Mouse (Mus musculus): Measurements from ENCODE around the gene Tdrd9. TPM values are rescaled to one million over a fixed set of nuclear protein-coding genes. Genes with fewer than 3 reads are reported as not detected.

Gene Tdrd9
- total and polyA plus RNA-seq, 2 experiments from 2014 or later, result 0.39 to 1.5 TPM

- H3K4me3 ChIP-seq (ENCODE audit: low read depth, low read length), result no peak overlapping the region
- 90% methylated on average over 5 of the region's 5 CpGs for WGBS
- no peak overlapping the region for H3K9ac ChIP-seq (replicated peaks; ENCODE audit: low read length, poor library complexity, severe bottlenecking)
- DNase-seq (ENCODE audit: low spot score), result no peak
- no peak for TF ChIP-seq CTCF (IDR thresholded peaks at IDR 0.05)
- no peaks in the 10 kb centered on the region for H3K27me3 ChIP-seq (ENCODE audit: insufficient read depth, low read length)
- H3K4me2 ChIP-seq (ENCODE audit: low read depth, low read length, poor library complexity, severe bottlenecking), result no peak overlapping the region
- ATAC-seq (ENCODE audit: low FRiP score), result no peak
- H3K4me1 ChIP-seq (ENCODE audit: insufficient read depth, low read length), result no peaks in the 10 kb centered on the region
- H3K27ac ChIP-seq (ENCODE audit: low read depth, low read length), result no peak overlapping the region
- no peaks in the 10 kb centered on the region for H3K36me3 ChIP-seq (ENCODE audit: insufficient read depth, low read length)
- no peaks in the 10 kb centered on the region for H3K9me3 ChIP-seq (ENCODE audit: low read length)
These were observed 21.3 kb downstream of the Tdrd9 start for GRCm38 (mm10) chr12:111992626-111993025.

- Histone ChIP-seq H3K27me3 (ENCODE audit: insufficient read depth, low read length) (no peaks in the 10 kb centered on the region), H3K4me3 (ENCODE audit: low read depth, low read length) (no peak overlapping the region), H3K36me3 (ENCODE audit: insufficient read depth, low read length) (no peaks in the 10 kb centered on the region), H3K27ac (ENCODE audit: low read depth, low read length) (no peak overlapping the region), H3K4me2 (ENCODE audit: low read depth, low read length, poor library complexity, severe bottlenecking) (no peak overlapping the region), H3K9ac (replicated peaks; ENCODE audit: low read length, poor library complexity, severe bottlenecking) (no peak overlapping the region), H3K4me1 (ENCODE audit: insufficient read depth, low read length) (no peaks in the 10 kb centered on the region), H3K9me3 (ENCODE audit: low read length) (no peaks in the 10 kb centered on the region)
- DNase-seq (ENCODE audit: low spot score), result no peak
- 92% methylated on average over 2 of the region's 2 CpGs for WGBS
- no peak for ATAC-seq (ENCODE audit: low FRiP score)
- TF ChIP-seq CTCF (IDR thresholded peaks at IDR 0.05), result no peak
These were observed 23.8 kb downstream of the Tdrd9 start for GRCm38 (mm10) chr12:111995161-111995560.

DNA sequence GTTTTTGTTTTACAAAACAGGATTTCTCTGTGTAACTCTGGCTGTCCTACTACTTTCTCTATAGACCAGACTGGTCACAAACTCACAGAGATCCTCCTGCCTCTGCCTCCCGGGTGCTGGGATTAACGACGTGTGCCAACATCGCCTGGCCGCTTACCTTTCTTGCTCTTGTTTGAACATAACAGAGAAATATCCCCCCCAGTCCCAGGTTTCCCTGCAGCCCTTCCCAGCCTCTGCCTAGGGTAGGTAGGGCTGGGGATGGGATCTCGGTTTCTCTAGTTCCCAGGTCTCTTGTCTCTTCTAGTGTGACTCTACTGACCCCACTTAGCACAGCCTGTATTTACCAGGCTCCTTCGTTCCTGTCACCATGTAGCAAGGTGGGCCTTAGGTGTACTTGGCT is 28.4 kb downstream of the Tdrd9 start:
- Histone ChIP-seq H3K9ac (replicated peaks; ENCODE audit: low read length, poor library complexity, severe bottlenecking) (no peak overlapping the region), H3K27ac (ENCODE audit: low read depth, low read length) (no peak overlapping the region), H3K9me3 (ENCODE audit: low read length) (no peaks in the 10 kb centered on the region), H3K4me1 (ENCODE audit: insufficient read depth, low read length) (no peaks in the 10 kb centered on the region), H3K36me3 (ENCODE audit: insufficient read depth, low read length) (no peaks in the 10 kb centered on the region), H3K27me3 (ENCODE audit: insufficient read depth, low read length) (no peaks in the 10 kb centered on the region), H3K4me3 (ENCODE audit: low read depth, low read length) (no peak overlapping the region), H3K4me2 (ENCODE audit: low read depth, low read length, poor library complexity, severe bottlenecking) (no peak overlapping the region)
- TF ChIP-seq CTCF (IDR thresholded peaks at IDR 0.05), result no peak
- 93% methylated on average over 7 of the region's 7 CpGs for WGBS
- ATAC-seq (ENCODE audit: low FRiP score) (no peak), DNase-seq (ENCODE audit: low spot score) (no peak)

DNA sequence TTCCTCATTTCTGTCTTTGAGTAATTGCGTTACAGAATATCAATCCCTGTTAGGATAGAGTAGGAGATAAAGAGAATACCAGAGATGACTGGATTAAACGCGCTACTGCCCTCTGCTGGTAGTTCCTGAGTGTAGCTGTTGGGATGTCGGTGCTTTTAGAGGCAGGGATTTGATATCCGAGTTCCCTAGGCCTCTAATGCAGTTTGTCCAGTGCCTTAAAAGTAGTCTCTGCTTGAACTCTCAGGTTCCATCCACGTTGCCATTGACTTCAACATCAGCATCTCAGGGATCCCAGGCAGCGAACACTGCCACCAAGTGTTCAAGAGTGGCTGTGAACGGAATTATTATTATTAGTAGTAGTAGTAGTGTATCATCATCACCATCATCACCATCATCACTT is 29.9 kb downstream of the Tdrd9 start:
- no peak overlapping the region for H3K4me2 ChIP-seq (ENCODE audit: low read depth, low read length, poor library complexity, severe bottlenecking)

GRCm38 (mm10) chr12:112012511-112013270 is 41.3 kb downstream of the Tdrd9 start:
- ATAC-seq (ENCODE audit: low FRiP score) (no peak), DNase-seq (ENCODE audit: low spot score) (no peak)
- 19% methylated on average over 11 of the region's 12 CpGs for WGBS
- no peak overlapping the region for H3K4me3 ChIP-seq (ENCODE audit: low read depth, low read length)
- TF ChIP-seq CTCF (IDR thresholded peaks at IDR 0.05), result no peak
- no peaks in the 10 kb centered on the region for H3K27me3 ChIP-seq (ENCODE audit: insufficient read depth, low read length)
- no peaks in the 10 kb centered on the region for H3K4me1 ChIP-seq (ENCODE audit: insufficient read depth, low read length)
- H3K9ac ChIP-seq (replicated peaks; ENCODE audit: low read length, poor library complexity, severe bottlenecking), result no peak overlapping the region; the same call in 1 of the 2 replicates
- H3K36me3 ChIP-seq (ENCODE audit: insufficient read depth, low read length), result no peaks in the 10 kb centered on the region
- no peaks in the 10 kb centered on the region for H3K9me3 ChIP-seq (ENCODE audit: low read length)
- peak overlapping the region; percentile 23 for H3K4me2 ChIP-seq (ENCODE audit: low read depth, low read length, poor library complexity, severe bottlenecking)
- H3K27ac ChIP-seq (ENCODE audit: low read depth, low read length), result no peak overlapping the region

More for the DNA sequence above, 29.9 kb downstream of the Tdrd9 start:
- 16% methylated on average over 8 of the region's 8 CpGs for WGBS
- Histone ChIP-seq H3K9ac (replicated peaks; ENCODE audit: low read length, poor library complexity, severe bottlenecking) (no peak overlapping the region), H3K36me3 (ENCODE audit: insufficient read depth, low read length) (no peaks in the 10 kb centered on the region), H3K4me1 (ENCODE audit: insufficient read depth, low read length) (no peaks in the 10 kb centered on the region), H3K27me3 (ENCODE audit: insufficient read depth, low read length) (no peaks in the 10 kb centered on the region), H3K9me3 (ENCODE audit: low read length) (no peaks in the 10 kb centered on the region), H3K27ac (ENCODE audit: low read depth, low read length) (no peak overlapping the region), H3K4me3 (ENCODE audit: low read depth, low read length) (no peak overlapping the region)
- peak; percentile 38; the same call in 1 of the 2 replicates for ATAC-seq (ENCODE audit: low FRiP score)
- peak; percentile 89 for DNase-seq (ENCODE audit: low spot score)
- TF ChIP-seq CTCF (IDR thresholded peaks at IDR 0.05), result peak; percentile 87

DNA sequence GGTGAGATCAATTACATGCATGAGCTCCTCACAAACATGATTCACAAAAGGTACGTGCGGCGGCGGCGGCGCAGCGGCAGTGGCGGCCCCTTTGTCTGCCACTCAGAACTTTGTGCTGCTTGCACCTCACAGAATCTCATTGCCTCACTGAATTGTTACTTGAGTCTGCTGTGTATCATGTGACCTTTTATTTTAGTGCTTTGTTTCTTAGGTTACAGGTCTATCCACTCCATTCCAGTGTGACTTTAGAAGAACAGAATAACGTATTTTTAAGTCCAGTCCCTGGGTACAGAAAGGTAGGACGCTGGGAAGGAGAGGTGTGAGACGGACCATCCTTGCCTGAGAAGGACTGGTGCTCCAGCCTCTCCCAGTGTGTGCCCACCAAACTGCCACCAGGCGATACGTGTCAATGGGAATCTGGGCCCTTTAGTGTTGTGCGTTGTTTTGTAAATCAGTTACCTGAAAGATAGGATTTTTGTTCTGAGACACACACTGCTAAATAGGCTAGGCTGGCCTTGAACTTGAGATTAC is 42.0 kb downstream of the Tdrd9 start:
- WGBS, result 18% methylated on average over 14 of the region's 14 CpGs
- Histone ChIP-seq H3K9me3 (ENCODE audit: low read length) (no peaks in the 10 kb centered on the region), H3K4me2 (ENCODE audit: low read depth, low read length, poor library complexity, severe bottlenecking) (peak overlapping the region; percentile 23; the same call in 1 of the 2 replicates), H3K27me3 (ENCODE audit: insufficient read depth, low read length) (no peaks in the 10 kb centered on the region), H3K4me3 (ENCODE audit: low read depth, low read length) (no peak overlapping the region), H3K36me3 (ENCODE audit: insufficient read depth, low read length) (no peaks in the 10 kb centered on the region), H3K9ac (replicated peaks; ENCODE audit: low read length, poor library complexity, severe bottlenecking) (no peak overlapping the region; the same call in 1 of the 2 replicates), H3K4me1 (ENCODE audit: insufficient read depth, low read length) (no peaks in the 10 kb centered on the region), H3K27ac (ENCODE audit: low read depth, low read length) (no peak overlapping the region)
- no peak for TF ChIP-seq CTCF (IDR thresholded peaks at IDR 0.05)
- DNase-seq (ENCODE audit: low spot score) (no peak), ATAC-seq (ENCODE audit: low FRiP score) (no peak)
